Mouse (Mus musculus): ENCODE measurements around the gene Gm42957.

DNA sequence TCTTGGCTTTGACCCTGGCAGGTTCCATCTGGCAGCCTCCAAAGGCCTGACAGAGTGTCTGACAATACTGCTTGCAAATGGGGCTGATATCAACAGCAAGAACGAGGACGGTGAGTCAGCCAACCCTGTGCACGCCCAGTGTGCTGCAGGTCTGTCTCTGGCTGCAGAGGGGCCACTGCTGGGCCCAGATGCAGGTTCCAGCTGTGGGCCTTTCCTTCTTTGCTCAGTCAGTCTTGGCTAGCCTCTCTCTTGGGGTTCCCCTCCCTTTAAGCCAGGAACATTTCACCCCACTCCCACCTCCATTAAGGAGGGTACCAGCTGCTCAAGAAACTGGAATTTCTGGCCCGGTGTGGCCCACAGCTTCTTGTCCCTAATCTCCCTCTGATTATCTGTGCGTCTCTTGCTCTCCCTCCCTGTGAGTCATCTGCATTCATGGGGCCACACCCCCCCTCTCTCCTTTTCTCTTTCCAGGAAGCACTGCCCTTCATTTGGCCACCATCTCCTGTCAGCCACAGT is 43.9 kb downstream of the Gm42957 start:
- TF ChIP-seq CTCF (IDR thresholded peaks at IDR 0.05; ENCODE audit: low read depth) = no peak
- TF ChIP-seq EP300 (IDR thresholded peaks at IDR 0.05; ENCODE audit: low read depth) = no peak

Measured in liver, postnatal 0 days (tissue).